Mouse (Mus musculus) hematopoietic multipotent progenitor cell, adult 10-12 weeks (in vitro differentiated cells): ENCODE measurements around the gene Fmo6. TPM values are rescaled to one million over a fixed set of nuclear protein-coding genes. Genes with fewer than 3 reads are reported as not detected.

Experiments
- polyA plus RNA-seq: library from polyadenylated mRNA; stranded (reverse); fragments of >175 nt; gene quantifications from 2 replicates; pipeline ENCODE4 v1.2.3, GENCODE M21; 2012; ENCODE audit warnings: low replicate concordance

Fmo6 gene
- polyA plus RNA-seq: not detected in 2 replicates

DNA sequence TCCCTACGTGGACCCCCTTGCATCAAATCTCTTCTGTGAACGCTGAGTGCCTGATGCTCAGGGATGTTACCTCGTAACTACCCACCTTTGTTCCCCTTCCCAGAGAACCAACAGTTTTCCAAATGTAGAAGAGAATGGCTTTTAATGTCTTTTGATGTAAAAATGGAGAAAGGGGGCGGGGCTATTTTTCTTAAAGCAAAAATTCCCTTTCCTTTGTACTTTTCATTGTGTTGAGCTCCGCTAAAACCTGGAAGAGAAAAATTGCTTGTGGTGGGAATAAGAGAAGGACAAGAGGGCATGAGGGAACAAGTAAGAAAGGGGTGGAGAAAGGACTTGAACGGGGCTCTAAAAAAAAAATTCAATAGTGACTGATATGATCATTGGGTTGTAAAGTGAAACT, at the start of gene Fmo6:
Fmo6 (minus strand) TSS at position 101 of the 400 bp plus-strand sequence.

DNA sequence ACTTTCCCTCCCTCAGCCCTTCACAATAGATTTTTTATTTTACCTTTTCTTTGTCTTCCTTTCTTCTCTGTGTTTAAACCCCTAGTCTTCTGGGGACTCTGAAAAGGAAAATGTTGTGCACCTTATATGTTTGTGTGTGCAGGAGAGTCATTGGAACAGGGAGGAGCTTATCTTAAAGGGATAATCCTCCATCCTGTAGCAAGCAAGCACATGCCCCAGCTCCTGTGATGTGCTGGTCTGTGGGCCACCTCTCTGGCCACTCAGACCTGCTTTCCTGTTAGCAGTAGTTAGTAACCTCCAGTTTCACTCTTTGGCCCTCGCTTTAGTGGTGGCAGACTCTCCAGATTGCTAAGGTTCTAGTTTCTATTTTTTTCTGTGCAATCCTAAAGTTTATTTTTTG, 47.1 kb upstream of the Fmo6 start, which contains the start of gene Fmo3:
Fmo3 (minus strand) TSS at position 101 of the 400 bp plus-strand sequence.

DNA sequence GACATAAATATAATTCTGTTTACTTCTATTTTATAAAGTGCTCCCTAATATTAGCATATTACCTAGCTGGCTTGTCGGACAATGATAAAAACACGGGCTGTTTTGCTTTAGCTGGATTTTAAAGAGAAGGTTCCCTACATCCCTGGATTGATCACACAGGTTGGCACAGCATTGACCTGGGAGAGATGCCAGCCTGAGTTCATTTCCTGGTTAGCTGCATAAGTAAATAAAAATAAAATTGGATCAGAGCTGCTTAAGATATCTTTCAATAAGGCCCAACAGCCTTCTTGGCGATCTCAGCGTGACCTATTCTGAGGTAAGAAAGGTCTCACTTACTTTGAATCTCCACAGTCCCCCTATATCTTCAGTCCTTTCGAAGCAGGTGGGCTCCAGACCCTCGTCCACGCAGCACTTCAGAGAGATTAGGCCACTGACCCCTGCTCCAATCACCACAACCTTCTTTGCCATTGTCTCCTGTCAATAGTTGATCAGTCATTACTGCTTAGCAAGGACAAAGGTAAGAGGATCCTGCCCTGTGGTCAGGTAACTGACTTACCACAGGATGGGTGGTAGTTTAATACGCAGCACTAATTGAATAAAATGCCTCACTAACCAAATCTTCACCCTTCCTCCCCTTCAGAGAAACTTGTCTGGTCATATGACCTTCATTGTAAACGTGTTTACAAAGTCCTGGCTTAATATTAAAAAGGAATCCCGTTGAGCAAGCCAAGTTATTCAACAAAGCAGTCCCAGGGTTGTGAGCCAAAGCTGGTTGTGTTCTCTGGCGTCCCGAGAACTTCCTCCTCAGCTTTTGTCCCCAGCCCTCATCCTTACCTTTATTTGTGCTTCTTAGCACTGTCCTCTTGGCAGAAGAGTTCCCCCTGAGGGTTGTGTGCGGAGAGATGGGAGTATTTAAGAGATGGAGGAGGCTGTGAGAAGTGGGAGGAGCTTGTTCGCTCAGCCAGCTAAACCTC, 39.2 kb downstream of the Fmo6 start, which contains the start of gene Fmo2:
Fmo2 (minus strand) TSS at position 889 of the 974 bp plus-strand sequence.

Other genes starting within 250 kb of the Fmo6 start
- 43.4 and 94.0 TPM in 2 replicates for gene Prrc2c, start 197.0 kb downstream of the Fmo6 start, polyA plus RNA-seq
- gene Fmo4, start 123.5 kb downstream of the Fmo6 start, polyA plus RNA-seq: not detected in 2 replicates
- gene Fmo1, start 70.9 kb downstream of the Fmo6 start, polyA plus RNA-seq: not detected in 2 replicates
- gene Fmo2, start 38.8 kb downstream of the Fmo6 start, polyA plus RNA-seq: not detected in 2 replicates
- not detected in 2 replicates for gene Fmo3, start 47.0 kb upstream of the Fmo6 start, polyA plus RNA-seq
- gene Mroh9, start 148.2 kb upstream of the Fmo6 start, polyA plus RNA-seq: not detected in 2 replicates